Mouse (Mus musculus): ENCODE data around the gene Prl8a8. TPM values are rescaled to one million over a fixed set of nuclear protein-coding genes. Genes with fewer than 3 reads are reported as not detected.

Prl8a8 gene
- not detected in 2 replicates for polyA plus RNA-seq (2014; fragmentation: Nextera tagmentation; extraction: Ambion mirVana)

- no peak for ATAC-seq (ENCODE audit: low FRiP score, low TSS enrichment)
- H3K4me3 ChIP-seq (ENCODE audit: low read length) = no peak within 1 kb of the TSS
- H3K27ac ChIP-seq (ENCODE audit: low read depth, low read length) = no peak within 1 kb of the TSS
- H3K36me3 ChIP-seq (ENCODE audit: control insufficient read depth, insufficient read depth, low read length) = no peaks in the 10 kb centered on the region
- no peak within 1 kb of the TSS for H3K4me2 ChIP-seq (replicated peaks; ENCODE audit: low read depth, low read length)
- no peaks in the 10 kb centered on the region for H3K4me1 ChIP-seq (ENCODE audit: control insufficient read depth, insufficient read depth, low read length)
- 87% methylated on average over 4 of the region's 4 CpGs for WGBS
- H3K27me3 ChIP-seq (ENCODE audit: control insufficient read depth, insufficient read depth, low read length) = no peaks in the 10 kb centered on the region
- no peak within 1 kb of the TSS for H3K9ac ChIP-seq (ENCODE audit: low read depth, low read length)
- no peaks in the 10 kb centered on the region for H3K9me3 ChIP-seq (ENCODE audit: control insufficient read depth, low read length)
Observed at GRCm38 (mm10) chr13:27513117-27513516, at the start of gene Prl8a8. Prl8a8 (minus strand) TSS chr13:27513217.

GRCm38 (mm10) chr13:27553336-27553735, 40.3 kb upstream of the Prl8a8 start:
- Histone ChIP-seq H3K9ac (ENCODE audit: low read depth, low read length) (no peak overlapping the region), H3K4me3 (ENCODE audit: low read length) (no peak overlapping the region), H3K27me3 (ENCODE audit: control insufficient read depth, insufficient read depth, low read length) (no peaks in the 10 kb centered on the region), H3K36me3 (ENCODE audit: control insufficient read depth, insufficient read depth, low read length) (no peaks in the 10 kb centered on the region), H3K9me3 (ENCODE audit: control insufficient read depth, low read length) (no peaks in the 10 kb centered on the region), H3K4me2 (replicated peaks; ENCODE audit: low read depth, low read length) (no peak overlapping the region), H3K4me1 (ENCODE audit: control insufficient read depth, insufficient read depth, low read length) (no peaks in the 10 kb centered on the region), H3K27ac (ENCODE audit: low read depth, low read length) (no peak overlapping the region)
- no peak for ATAC-seq (ENCODE audit: low FRiP score, low TSS enrichment)

GRCm38 (mm10) chr13:27523156-27523555, 10.1 kb upstream of the Prl8a8 start:
- 80% methylated on average over 4 of the region's 4 CpGs for WGBS
- Histone ChIP-seq H3K4me1 (ENCODE audit: control insufficient read depth, insufficient read depth, low read length) (no peaks in the 10 kb centered on the region), H3K27ac (ENCODE audit: low read depth, low read length) (no peak overlapping the region), H3K27me3 (ENCODE audit: control insufficient read depth, insufficient read depth, low read length) (no peaks in the 10 kb centered on the region), H3K9ac (ENCODE audit: low read depth, low read length) (no peak overlapping the region), H3K36me3 (ENCODE audit: control insufficient read depth, insufficient read depth, low read length) (no peaks in the 10 kb centered on the region), H3K4me2 (replicated peaks; ENCODE audit: low read depth, low read length) (no peak overlapping the region), H3K4me3 (ENCODE audit: low read length) (no peak overlapping the region), H3K9me3 (ENCODE audit: control insufficient read depth, low read length) (no peaks in the 10 kb centered on the region)
- no peak for ATAC-seq (ENCODE audit: low FRiP score, low TSS enrichment)

- no peak overlapping the region for H3K27ac ChIP-seq (ENCODE audit: low read depth, low read length)
- no peak overlapping the region for H3K4me2 ChIP-seq (replicated peaks; ENCODE audit: low read depth, low read length)
- H3K36me3 ChIP-seq (ENCODE audit: control insufficient read depth, insufficient read depth, low read length) = no peaks in the 10 kb centered on the region
- H3K4me1 ChIP-seq (ENCODE audit: control insufficient read depth, insufficient read depth, low read length) = no peaks in the 10 kb centered on the region
- no peaks in the 10 kb centered on the region for H3K9me3 ChIP-seq (ENCODE audit: control insufficient read depth, low read length)
- ATAC-seq (ENCODE audit: low FRiP score, low TSS enrichment) = no peak
- WGBS = 67% methylated on average over 1 of the region's 1 CpGs
- H3K9ac ChIP-seq (ENCODE audit: low read depth, low read length) = no peak overlapping the region
- no peaks in the 10 kb centered on the region for H3K27me3 ChIP-seq (ENCODE audit: control insufficient read depth, insufficient read depth, low read length)
- no peak overlapping the region for H3K4me3 ChIP-seq (ENCODE audit: low read length)
Observed at GRCm38 (mm10) chr13:27507645-27508044, 5.4 kb downstream of the Prl8a8 start.

Other genes starting within 250 kb of the Prl8a8 start
- not detected in 2 replicates for gene Prl6a1, start 200.6 kb downstream of the Prl8a8 start, polyA plus RNA-seq (2014; fragmentation: Nextera tagmentation; extraction: Ambion mirVana)
- gene Prl8a2, start 167.5 kb downstream of the Prl8a8 start, polyA plus RNA-seq (2014; fragmentation: Nextera tagmentation; extraction: Ambion mirVana) = not detected in 2 replicates
- gene Prl2b1, start 122.4 kb downstream of the Prl8a8 start, polyA plus RNA-seq (2014; fragmentation: Nextera tagmentation; extraction: Ambion mirVana) = not detected in 2 replicates
- gene Prl8a6, start 74.5 kb downstream of the Prl8a8 start, polyA plus RNA-seq (2014; fragmentation: Nextera tagmentation; extraction: Ambion mirVana) = not detected in 2 replicates
- not detected in 2 replicates for gene Prl8a9, start 51.4 kb upstream of the Prl8a8 start, polyA plus RNA-seq (2014; fragmentation: Nextera tagmentation; extraction: Ambion mirVana)
- gene Prl8a1, start 69.0 kb upstream of the Prl8a8 start, polyA plus RNA-seq (2014; fragmentation: Nextera tagmentation; extraction: Ambion mirVana) = not detected in 2 replicates
- gene Prl7b1, start 97.4 kb upstream of the Prl8a8 start, polyA plus RNA-seq (2014; fragmentation: Nextera tagmentation; extraction: Ambion mirVana) = not detected in 2 replicates
- not detected in 2 replicates for gene Prl7a1, start 129.3 kb upstream of the Prl8a8 start, polyA plus RNA-seq (2014; fragmentation: Nextera tagmentation; extraction: Ambion mirVana)
- gene Prl7a2, start 154.8 kb upstream of the Prl8a8 start, polyA plus RNA-seq (2014; fragmentation: Nextera tagmentation; extraction: Ambion mirVana) = not detected in 2 replicates
- gene Prl7d1, start 203.5 kb upstream of the Prl8a8 start, polyA plus RNA-seq (2014; fragmentation: Nextera tagmentation; extraction: Ambion mirVana) = not detected in 2 replicates

Measured in kidney, embryonic 14.5 days (tissue).